Mouse (Mus musculus): ENCODE data around the gene Phlda3. TPM values are rescaled to one million over a fixed set of nuclear protein-coding genes. Genes with fewer than 3 reads are reported as not detected.

Gene Phlda3
- total and polyA plus RNA-seq, 2 experiments from 2014 or later = 65.5 to 130 TPM

GRCm38 (mm10) chr1:135781220-135781619, 15.3 kb downstream of the Phlda3 start:
- H3K9me3 ChIP-seq (replicated peaks; ENCODE audit: control insufficient read depth, low read length) = no peaks in the 10 kb centered on the region
- no peak overlapping the region for H3K4me3 ChIP-seq (ENCODE audit: low read depth, low read length)
- DNase-seq (ENCODE audit: low spot score) (peak; percentile 80), ATAC-seq (ENCODE audit: insufficient read depth, low read depth) (peak; percentile 57)
- no peak overlapping the region for H3K27ac ChIP-seq (ENCODE audit: low read depth)
- peaks cover 16% of the 10 kb centered on the region; the same call in 1 of the 2 replicates for H3K4me1 ChIP-seq (ENCODE audit: control insufficient read depth, insufficient read depth)
- H3K27me3 ChIP-seq (ENCODE audit: control insufficient read depth, insufficient read depth, low read length) = 0 out of 2 replicates have a peak, but pooled peaks cover 8% of the 10 kb centered on the region
- WGBS = 12% methylated on average over 13 of the region's 13 CpGs
- no peaks in the 10 kb centered on the region for H3K36me3 ChIP-seq (replicated peaks; ENCODE audit: control insufficient read depth, insufficient read depth, low read length)
- peak; percentile 94 for TF ChIP-seq CTCF (IDR thresholded peaks at IDR 0.05; ENCODE audit: low read depth)
- TF ChIP-seq EP300 (IDR thresholded peaks at IDR 0.05; ENCODE audit: low read depth) = 0 out of 2 replicates have a peak, but pooled peaks have one; percentile 46
- no peak overlapping the region for H3K9ac ChIP-seq (replicated peaks; ENCODE audit: low read depth, low read length)
- H3K4me2 ChIP-seq (ENCODE audit: low read depth, low read length) = no peak overlapping the region

GRCm38 (mm10) chr1:135782816-135783215, 16.9 kb downstream of the Phlda3 start:
- Histone ChIP-seq H3K27me3 (ENCODE audit: control insufficient read depth, insufficient read depth, low read length) (0 out of 2 replicates have a peak, but pooled peaks cover 8% of the 10 kb centered on the region), H3K9me3 (replicated peaks; ENCODE audit: control insufficient read depth, low read length) (no peaks in the 10 kb centered on the region), H3K4me1 (ENCODE audit: control insufficient read depth, insufficient read depth) (peaks cover 12% of the 10 kb centered on the region; the same call in 1 of the 2 replicates), H3K36me3 (replicated peaks; ENCODE audit: control insufficient read depth, insufficient read depth, low read length) (no peaks in the 10 kb centered on the region), H3K9ac (replicated peaks; ENCODE audit: low read depth, low read length) (no peak overlapping the region), H3K27ac (ENCODE audit: low read depth) (peak overlapping the region; percentile 72), H3K4me2 (ENCODE audit: low read depth, low read length) (no peak overlapping the region), H3K4me3 (ENCODE audit: low read depth, low read length) (no peak overlapping the region)
- WGBS = 45% methylated on average over 10 of the region's 10 CpGs
- TF ChIP-seq CTCF (IDR thresholded peaks at IDR 0.05; ENCODE audit: low read depth) (no peak), EP300 (IDR thresholded peaks at IDR 0.05; ENCODE audit: low read depth) (no peak)
- DNase-seq (ENCODE audit: low spot score) (no peak), ATAC-seq (ENCODE audit: insufficient read depth, low read depth) (peak; percentile 37)

GRCm38 (mm10) chr1:135787799-135788198, 21.9 kb downstream of the Phlda3 start:
- H3K4me1 ChIP-seq (ENCODE audit: control insufficient read depth, insufficient read depth) = peaks cover 13% of the 10 kb centered on the region
- DNase-seq (ENCODE audit: low spot score) (no peak), ATAC-seq (ENCODE audit: insufficient read depth, low read depth) (peak; percentile 28; the same call in 1 of the 2 replicates)
- H3K27me3 ChIP-seq (ENCODE audit: control insufficient read depth, insufficient read depth, low read length) = no peaks in the 10 kb centered on the region
- 47% methylated on average over 3 of the region's 3 CpGs for WGBS
- H3K9ac ChIP-seq (replicated peaks; ENCODE audit: low read depth, low read length) = no peak overlapping the region
- peak overlapping the region; percentile 57 for H3K27ac ChIP-seq (ENCODE audit: low read depth)
- no peak overlapping the region for H3K4me3 ChIP-seq (ENCODE audit: low read depth, low read length)
- no peaks in the 10 kb centered on the region for H3K36me3 ChIP-seq (replicated peaks; ENCODE audit: control insufficient read depth, insufficient read depth, low read length)
- no peak overlapping the region for H3K4me2 ChIP-seq (ENCODE audit: low read depth, low read length)
- TF ChIP-seq CTCF (IDR thresholded peaks at IDR 0.05; ENCODE audit: low read depth) (peak; percentile 93), EP300 (IDR thresholded peaks at IDR 0.05; ENCODE audit: low read depth) (no peak)
- no peaks in the 10 kb centered on the region for H3K9me3 ChIP-seq (replicated peaks; ENCODE audit: control insufficient read depth, low read length)

GRCm38 (mm10) chr1:135788708-135789107, 22.8 kb downstream of the Phlda3 start:
- H3K4me2 ChIP-seq (ENCODE audit: low read depth, low read length) = peak overlapping the region; percentile 22; the same call in 1 of the 2 replicates
- TF ChIP-seq CTCF (IDR thresholded peaks at IDR 0.05; ENCODE audit: low read depth) (peak; percentile 62), EP300 (IDR thresholded peaks at IDR 0.05; ENCODE audit: low read depth) (no peak)
- no peak overlapping the region for H3K4me3 ChIP-seq (ENCODE audit: low read depth, low read length)
- H3K9me3 ChIP-seq (replicated peaks; ENCODE audit: control insufficient read depth, low read length) = no peaks in the 10 kb centered on the region
- no peaks in the 10 kb centered on the region for H3K27me3 ChIP-seq (ENCODE audit: control insufficient read depth, insufficient read depth, low read length)
- peak overlapping the region; percentile 57 for H3K27ac ChIP-seq (ENCODE audit: low read depth)
- DNase-seq (ENCODE audit: low spot score) (no peak), ATAC-seq (ENCODE audit: insufficient read depth, low read depth) (peak; percentile 28; the same call in 1 of the 2 replicates)
- WGBS = 4% methylated on average over 10 of the region's 10 CpGs
- H3K9ac ChIP-seq (replicated peaks; ENCODE audit: low read depth, low read length) = no peak overlapping the region
- H3K36me3 ChIP-seq (replicated peaks; ENCODE audit: control insufficient read depth, insufficient read depth, low read length) = no peaks in the 10 kb centered on the region
- peaks cover 19% of the 10 kb centered on the region for H3K4me1 ChIP-seq (ENCODE audit: control insufficient read depth, insufficient read depth)

GRCm38 (mm10) chr1:135789815-135790214, 23.9 kb downstream of the Phlda3 start:
- Histone ChIP-seq H3K36me3 (replicated peaks; ENCODE audit: control insufficient read depth, insufficient read depth, low read length) (no peaks in the 10 kb centered on the region), H3K4me3 (ENCODE audit: low read depth, low read length) (no peak overlapping the region), H3K9me3 (replicated peaks; ENCODE audit: control insufficient read depth, low read length) (no peaks in the 10 kb centered on the region), H3K9ac (replicated peaks; ENCODE audit: low read depth, low read length) (no peak overlapping the region), H3K4me2 (ENCODE audit: low read depth, low read length) (no peak overlapping the region), H3K27me3 (ENCODE audit: control insufficient read depth, insufficient read depth, low read length) (no peaks in the 10 kb centered on the region), H3K27ac (ENCODE audit: low read depth) (peak overlapping the region; percentile 23; the same call in 1 of the 2 replicates), H3K4me1 (ENCODE audit: control insufficient read depth, insufficient read depth) (peaks cover 29% of the 10 kb centered on the region)
- ATAC-seq (ENCODE audit: insufficient read depth, low read depth) (peak; percentile 32; the same call in 1 of the 2 replicates), DNase-seq (ENCODE audit: low spot score) (no peak)
- 10% methylated on average over 5 of the region's 5 CpGs for WGBS
- TF ChIP-seq EP300 (IDR thresholded peaks at IDR 0.05; ENCODE audit: low read depth) (no peak), CTCF (IDR thresholded peaks at IDR 0.05; ENCODE audit: low read depth) (peak; percentile 97)
